20 mouse cellular contexts compared by ENCODE assay signal in the genomic region with DNA sequence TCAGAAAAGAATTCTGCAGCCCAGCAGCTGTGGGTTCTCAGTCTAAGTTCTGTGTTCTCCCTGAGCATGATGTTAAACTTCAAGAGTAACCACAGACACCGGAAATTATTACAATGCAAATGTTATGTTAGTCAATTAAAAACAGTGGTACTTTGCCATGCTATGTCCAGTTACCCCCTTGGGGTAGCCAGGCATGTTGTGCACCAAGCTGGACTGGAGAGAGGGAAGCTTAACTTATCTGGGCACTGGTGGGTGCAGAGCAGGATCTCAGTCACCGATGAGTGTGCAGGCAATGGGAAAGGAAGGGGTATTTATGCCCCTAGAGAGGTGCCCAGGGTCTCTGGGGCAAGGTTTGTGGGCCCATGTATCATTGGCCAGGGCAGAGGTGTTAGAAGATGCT.
"Had no signal": no experiment of that assay in that cellular context is flagged by ENCODE, and none has a peak within 500 bp of the region (broad histone marks: within the 10 kb centered on the region; RNA-seq: fewer than 3 reads in every experiment).

No protein-coding gene starts in this region.

- H3K9ac ChIP-seq: liver, embryonic 12.5 days; liver, embryonic 14.5 days; lung, embryonic 14.5 days; midbrain, embryonic 12.5 days; neural tube, embryonic 12.5 days; neural tube, embryonic 15.5 days had no signal

- H3K4me3 ChIP-seq: liver, embryonic 12.5 days; midbrain, embryonic 10.5 days; midbrain, embryonic 12.5 days; myocyte; neural tube, embryonic 12.5 days; neural tube, embryonic 15.5 days had no signal

- H3K9me3 ChIP-seq: liver, embryonic 12.5 days; midbrain, embryonic 10.5 days; midbrain, embryonic 12.5 days; neural tube, embryonic 12.5 days; neural tube, embryonic 15.5 days had no signal

- H3K27ac ChIP-seq: liver, embryonic 12.5 days; liver, embryonic 14.5 days; midbrain, embryonic 10.5 days; midbrain, embryonic 12.5 days; neural tube, embryonic 12.5 days; neural tube, embryonic 15.5 days had no signal

- H3K36me3 ChIP-seq: liver, embryonic 12.5 days; midbrain, embryonic 10.5 days; midbrain, embryonic 12.5 days; neural tube, embryonic 12.5 days; neural tube, embryonic 15.5 days had no signal

- ATAC-seq: liver, embryonic 12.5 days; midbrain, embryonic 16.5 days had no signal

- H3K4me2 ChIP-seq: liver, embryonic 12.5 days; lung, embryonic 14.5 days; midbrain, embryonic 12.5 days; neural tube, embryonic 12.5 days; neural tube, embryonic 15.5 days had no signal

- H3K27me3 ChIP-seq: liver, embryonic 12.5 days; midbrain, embryonic 12.5 days; neural tube, embryonic 12.5 days; neural tube, embryonic 15.5 days had no signal

- DNase-seq: lung, adult 18-20 months; lung, embryonic 14.5 days; lung, postnatal 10 days; lung, postnatal 4 days; midbrain, embryonic 14.5 days; retina, postnatal 1 day; right cerebral cortex, adult 18-20 months; right cerebral cortex, postnatal 25 days; right cerebral cortex, postnatal 4 days; spleen, adult 18-20 months; thymus, adult 18-20 months; thymus, postnatal 25 days had no signal

- H3K4me1 ChIP-seq: liver, embryonic 12.5 days; midbrain, embryonic 10.5 days; midbrain, embryonic 12.5 days; neural tube, embryonic 12.5 days; neural tube, embryonic 15.5 days had no signal
